Mouse (Mus musculus): ENCODE data around the gene Med23. TPM values are rescaled to one million over a fixed set of nuclear protein-coding genes. Genes with fewer than 3 reads are reported as not detected.

The Med23 gene
- polyA plus RNA-seq, 1 experiment = 9.7 TPM

DNA sequence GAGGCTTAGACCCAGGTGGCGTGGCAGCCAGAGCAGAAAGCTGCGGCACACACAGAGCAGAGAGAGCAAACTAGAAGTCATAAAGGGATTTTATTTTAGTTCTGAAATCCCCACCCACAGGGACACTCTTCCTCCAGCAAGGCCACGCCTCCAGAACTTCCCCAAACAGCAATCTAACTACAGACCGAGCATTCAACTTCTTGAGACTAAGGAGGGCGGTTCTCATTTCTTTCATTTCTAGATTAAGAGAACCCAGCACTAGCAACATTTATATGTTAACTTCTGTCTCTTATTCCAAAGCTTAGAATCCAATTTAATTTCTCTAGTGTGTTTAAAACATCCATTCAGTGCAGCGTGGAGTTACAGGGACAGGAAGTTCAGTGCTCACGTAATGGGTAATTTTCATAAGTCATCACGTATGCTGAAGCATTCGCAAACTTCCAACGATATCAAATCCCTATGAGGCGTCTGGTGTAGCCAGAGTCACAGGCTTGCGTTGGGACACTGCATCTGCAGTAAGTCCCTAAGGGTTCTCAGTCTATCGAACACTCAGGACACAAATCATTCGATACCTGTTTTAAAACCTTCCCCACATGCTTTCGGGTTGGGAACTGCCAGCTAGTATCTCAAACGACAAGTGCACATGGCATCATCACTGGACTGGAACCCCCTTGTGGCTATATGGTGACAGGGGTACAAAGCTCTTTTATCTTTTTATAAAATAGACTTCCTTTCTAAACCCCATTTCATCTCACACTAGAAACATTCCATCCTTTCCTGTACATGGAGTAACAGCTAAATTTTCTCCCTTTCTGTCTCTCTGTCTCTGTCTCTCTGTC lies 45.9 kb upstream of the Med23 start:
- H3K27me3 ChIP-seq (ENCODE audit: control insufficient read depth, insufficient read depth, insufficient read length) = no peaks in the 10 kb centered on the region
- H3K36me3 ChIP-seq (ENCODE audit: control insufficient read depth, insufficient read depth) = no peaks in the 10 kb centered on the region
- H3K4me2 ChIP-seq (ENCODE audit: low read depth) = no peak overlapping the region
- H3K4me3 ChIP-seq = no peak overlapping the region
- TF ChIP-seq TCF3 (IDR thresholded peaks at IDR 0.05; ENCODE audit: insufficient read length, low read depth) (no peak), USF1 (IDR thresholded peaks at IDR 0.05; ENCODE audit: low read depth) (no peak), MYOG (IDR thresholded peaks at IDR 0.05; ENCODE audit: control insufficient read depth in 1 of 3, insufficient read depth in 1 of 3, insufficient read length in 2 of 3, low read depth in 2 of 3) (no peak), E2F4 (IDR thresholded peaks at IDR 0.05; ENCODE audit: insufficient read depth) (no peak), REST (IDR thresholded peaks at IDR 0.05; ENCODE audit: insufficient read depth, insufficient read length) (no peak), CEBPB (IDR thresholded peaks at IDR 0.05; ENCODE audit: insufficient read depth, poor library complexity, severe bottlenecking) (no peak), MAX (IDR thresholded peaks at IDR 0.05; ENCODE audit: low read depth) (no peak), SRF (IDR thresholded peaks at IDR 0.05; ENCODE audit: control insufficient read depth, insufficient read length, low read depth) (no peak), TCF12 (IDR thresholded peaks at IDR 0.05; ENCODE audit: insufficient read depth, poor library complexity, severe bottlenecking) (no peak), POLR2AphosphoS2 (IDR thresholded peaks at IDR 0.05; ENCODE audit: insufficient read length, low read depth) (no peak), POLR2A (IDR thresholded peaks at IDR 0.05; ENCODE audit: insufficient read length, low read depth) (no peak), MYOD1 (IDR thresholded peaks at IDR 0.05; ENCODE audit: control insufficient read depth in 1 of 3, insufficient read length in 2 of 3, low read depth in 2 of 3) (no peak)
- no peaks in the 10 kb centered on the region for H3K79me2 ChIP-seq (ENCODE audit: control insufficient read depth, insufficient read depth)
- no peak overlapping the region for H3ac ChIP-seq (ENCODE audit: control insufficient read depth, insufficient read length)

DNA sequence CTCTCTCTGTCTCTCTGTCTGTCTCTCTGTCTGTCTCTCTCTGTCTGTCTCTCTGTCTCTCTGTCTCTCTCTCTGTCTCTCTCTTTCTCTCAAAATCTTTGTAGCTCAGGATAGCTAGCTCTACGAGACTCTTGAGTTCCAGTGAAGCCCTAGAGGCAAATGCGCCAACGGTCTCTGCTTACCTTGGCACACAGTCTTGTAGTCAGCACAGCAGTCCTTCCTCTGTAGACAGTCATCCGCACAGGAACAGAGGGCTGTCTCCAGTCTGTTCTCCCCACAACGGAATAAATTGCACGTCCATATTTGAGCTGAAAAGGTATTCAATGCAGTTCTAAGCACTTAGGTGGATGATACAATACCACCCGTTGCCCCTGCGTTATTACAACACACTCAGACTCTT lies 45.2 kb upstream of the Med23 start:
- no peak overlapping the region for H3K4me3 ChIP-seq
- H3K79me2 ChIP-seq (ENCODE audit: control insufficient read depth, insufficient read depth) = no peaks in the 10 kb centered on the region
- TF ChIP-seq POLR2AphosphoS2 (IDR thresholded peaks at IDR 0.05; ENCODE audit: insufficient read length, low read depth) (no peak), MAX (IDR thresholded peaks at IDR 0.05; ENCODE audit: low read depth) (no peak), SRF (IDR thresholded peaks at IDR 0.05; ENCODE audit: control insufficient read depth, insufficient read length, low read depth) (no peak), E2F4 (IDR thresholded peaks at IDR 0.05; ENCODE audit: insufficient read depth) (no peak), USF1 (IDR thresholded peaks at IDR 0.05; ENCODE audit: low read depth) (no peak), MYOG (IDR thresholded peaks at IDR 0.05; ENCODE audit: control insufficient read depth in 1 of 3, insufficient read depth in 1 of 3, insufficient read length in 2 of 3, low read depth in 2 of 3) (no peak), CEBPB (IDR thresholded peaks at IDR 0.05; ENCODE audit: insufficient read depth, poor library complexity, severe bottlenecking) (no peak), MYOD1 (IDR thresholded peaks at IDR 0.05; ENCODE audit: control insufficient read depth in 1 of 3, insufficient read length in 2 of 3, low read depth in 2 of 3) (no peak), TCF12 (IDR thresholded peaks at IDR 0.05; ENCODE audit: insufficient read depth, poor library complexity, severe bottlenecking) (no peak), REST (IDR thresholded peaks at IDR 0.05; ENCODE audit: insufficient read depth, insufficient read length) (no peak), TCF3 (IDR thresholded peaks at IDR 0.05; ENCODE audit: insufficient read length, low read depth) (no peak), POLR2A (IDR thresholded peaks at IDR 0.05; ENCODE audit: insufficient read length, low read depth) (no peak)
- no peaks in the 10 kb centered on the region for H3K27me3 ChIP-seq (ENCODE audit: control insufficient read depth, insufficient read depth, insufficient read length)
- H3ac ChIP-seq (ENCODE audit: control insufficient read depth, insufficient read length) = no peak overlapping the region
- no peaks in the 10 kb centered on the region for H3K36me3 ChIP-seq (ENCODE audit: control insufficient read depth, insufficient read depth)
- no peak overlapping the region for H3K4me2 ChIP-seq (ENCODE audit: low read depth)

DNA sequence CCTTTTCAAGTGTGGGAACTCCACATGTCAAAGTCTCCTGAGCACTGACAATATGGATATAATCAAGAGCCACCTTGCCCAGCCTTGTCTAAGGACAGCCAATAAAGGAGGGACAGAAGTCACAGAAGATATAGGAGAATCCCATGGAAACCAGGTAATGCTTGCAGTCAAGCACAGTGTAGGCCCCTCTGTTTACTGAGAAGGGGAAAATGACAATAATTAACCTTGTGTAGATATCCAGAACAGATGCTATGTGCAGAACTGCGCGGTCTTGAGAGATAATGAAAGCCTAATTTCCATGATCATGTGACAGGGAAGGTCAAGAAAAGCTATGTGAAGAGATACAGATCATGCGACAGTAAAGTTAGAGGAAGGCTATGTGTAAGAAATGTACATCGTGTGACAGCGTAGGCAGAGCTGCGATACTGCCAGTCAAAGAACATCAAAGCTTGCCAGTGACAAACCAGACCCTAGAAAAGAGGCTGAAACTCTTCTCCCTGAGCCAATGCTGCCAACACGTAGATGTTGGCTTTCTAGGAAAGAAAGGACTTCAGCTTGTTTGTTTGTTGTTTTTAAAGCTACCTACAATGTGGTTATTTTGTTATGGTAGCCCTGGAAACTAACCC lies 44.2 kb upstream of the Med23 start:
- no peak overlapping the region for H3ac ChIP-seq (ENCODE audit: control insufficient read depth, insufficient read length)
- TF ChIP-seq POLR2A (IDR thresholded peaks at IDR 0.05; ENCODE audit: insufficient read length, low read depth) (no peak), CEBPB (IDR thresholded peaks at IDR 0.05; ENCODE audit: insufficient read depth, poor library complexity, severe bottlenecking) (no peak), MYOG (IDR thresholded peaks at IDR 0.05; ENCODE audit: control insufficient read depth in 1 of 3, insufficient read depth in 1 of 3, insufficient read length in 2 of 3, low read depth in 2 of 3) (no peak), SRF (IDR thresholded peaks at IDR 0.05; ENCODE audit: control insufficient read depth, insufficient read length, low read depth) (no peak), POLR2AphosphoS2 (IDR thresholded peaks at IDR 0.05; ENCODE audit: insufficient read length, low read depth) (no peak), MYOD1 (IDR thresholded peaks at IDR 0.05; ENCODE audit: control insufficient read depth in 1 of 3, insufficient read length in 2 of 3, low read depth in 2 of 3) (no peak), MAX (IDR thresholded peaks at IDR 0.05; ENCODE audit: low read depth) (no peak), USF1 (IDR thresholded peaks at IDR 0.05; ENCODE audit: low read depth) (no peak), TCF3 (IDR thresholded peaks at IDR 0.05; ENCODE audit: insufficient read length, low read depth) (no peak), TCF12 (IDR thresholded peaks at IDR 0.05; ENCODE audit: insufficient read depth, poor library complexity, severe bottlenecking) (no peak), E2F4 (IDR thresholded peaks at IDR 0.05; ENCODE audit: insufficient read depth) (no peak), REST (IDR thresholded peaks at IDR 0.05; ENCODE audit: insufficient read depth, insufficient read length) (no peak)
- no peak overlapping the region for H3K4me3 ChIP-seq
- no peaks in the 10 kb centered on the region for H3K27me3 ChIP-seq (ENCODE audit: control insufficient read depth, insufficient read depth, insufficient read length)
- H3K79me2 ChIP-seq (ENCODE audit: control insufficient read depth, insufficient read depth) = no peaks in the 10 kb centered on the region
- H3K4me2 ChIP-seq (ENCODE audit: low read depth) = no peak overlapping the region
- H3K36me3 ChIP-seq (ENCODE audit: control insufficient read depth, insufficient read depth) = no peaks in the 10 kb centered on the region

DNA sequence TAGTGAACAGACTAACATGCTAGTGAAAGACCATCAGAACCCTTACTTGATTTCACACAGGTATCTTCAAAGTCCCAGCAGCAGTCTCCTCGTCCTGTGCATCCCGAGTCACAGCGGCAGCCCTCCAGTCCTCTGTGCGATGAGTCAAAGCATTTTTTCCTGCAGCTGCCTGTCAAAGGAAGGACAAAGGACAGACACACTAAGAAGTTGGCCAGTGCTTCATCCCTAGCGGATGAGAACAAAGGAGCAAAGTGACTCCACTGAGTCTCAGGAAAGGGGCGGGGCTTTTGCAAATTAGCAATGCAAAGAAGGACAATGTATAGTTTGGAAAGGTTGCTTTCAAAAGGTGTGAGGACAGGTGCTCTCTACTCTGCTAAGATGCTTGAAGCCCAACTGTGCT lies 43.7 kb upstream of the Med23 start:
- Histone ChIP-seq H3K79me2 (ENCODE audit: control insufficient read depth, insufficient read depth) (no peaks in the 10 kb centered on the region), H3K4me3 (no peak overlapping the region), H3ac (ENCODE audit: control insufficient read depth, insufficient read length) (no peak overlapping the region), H3K4me2 (ENCODE audit: low read depth) (no peak overlapping the region), H3K27me3 (ENCODE audit: control insufficient read depth, insufficient read depth, insufficient read length) (no peaks in the 10 kb centered on the region), H3K36me3 (ENCODE audit: control insufficient read depth, insufficient read depth) (no peaks in the 10 kb centered on the region)
- TF ChIP-seq CEBPB (IDR thresholded peaks at IDR 0.05; ENCODE audit: insufficient read depth, poor library complexity, severe bottlenecking) = no peak
- no peak for TF ChIP-seq MAX (IDR thresholded peaks at IDR 0.05; ENCODE audit: low read depth)
- TF ChIP-seq TCF12 (IDR thresholded peaks at IDR 0.05; ENCODE audit: insufficient read depth, poor library complexity, severe bottlenecking) = no peak
- TF ChIP-seq SRF (IDR thresholded peaks at IDR 0.05; ENCODE audit: control insufficient read depth, insufficient read length, low read depth) = no peak
- TF ChIP-seq MYOD1 (IDR thresholded peaks at IDR 0.05; ENCODE audit: control insufficient read depth in 1 of 3, insufficient read length in 2 of 3, low read depth in 2 of 3) = no peak
- no peak for TF ChIP-seq E2F4 (IDR thresholded peaks at IDR 0.05; ENCODE audit: insufficient read depth)
- TF ChIP-seq MYOG (IDR thresholded peaks at IDR 0.05; ENCODE audit: control insufficient read depth in 1 of 3, insufficient read depth in 1 of 3, insufficient read length in 2 of 3, low read depth in 2 of 3) = no peak
- no peak for TF ChIP-seq POLR2A (IDR thresholded peaks at IDR 0.05; ENCODE audit: insufficient read length, low read depth)
- no peak for TF ChIP-seq USF1 (IDR thresholded peaks at IDR 0.05; ENCODE audit: low read depth)
- TF ChIP-seq REST (IDR thresholded peaks at IDR 0.05; ENCODE audit: insufficient read depth, insufficient read length) = no peak
- no peak for TF ChIP-seq POLR2AphosphoS2 (IDR thresholded peaks at IDR 0.05; ENCODE audit: insufficient read length, low read depth)
- TF ChIP-seq TCF3 (IDR thresholded peaks at IDR 0.05; ENCODE audit: insufficient read length, low read depth) = no peak

Measured in myocyte (in vitro differentiated cells).